Mouse (Mus musculus) hindbrain, embryonic 11.5 days (tissue): ENCODE results near the gene Gm10100. TPM values are rescaled to one million over a fixed set of nuclear protein-coding genes. Genes with fewer than 3 reads are reported as not detected.
"Not testable (repeated sequence)": the region's sequence is repeated elsewhere in the genome, so short reads cannot be mapped to it uniquely, and the experiment has no call there.

Experiments
- ATAC-seq: fragments of 200-750 bp; cut with Nextera tagmentation; 2 replicates; pipeline ENCODE4 v1.8.0; 2017; ENCODE audit warnings: mild to moderate bottlenecking, moderate TSS enrichment, moderate library complexity; ENCODE audit not compliant: low FRiP score
- DNase-seq: peaks from one replicate; pipeline ENCODE4 v3.0.0-alpha.2; 2015; ENCODE audit warnings: low spot score
- H3K27ac ChIP-seq: fragments of 300-500 bp; sonication (generic); 2 replicates; pipeline ENCODE4 v1.5.1; 2014; ENCODE audit warnings: mild to moderate bottlenecking, low read depth, low read length
- H3K27me3 ChIP-seq: fragments of 300-500 bp; sonication (generic); 2 replicates; pipeline ENCODE4 v1.6.1; 2014; ENCODE audit warnings: mild to moderate bottlenecking, low read length, moderate library complexity, mixed read lengths; ENCODE audit not compliant: control insufficient read depth, insufficient read depth
- H3K36me3 ChIP-seq: fragments of 300-500 bp; sonication (generic); 2 replicates; pipeline ENCODE4 v1.6.1; 2014; ENCODE audit warnings: mild to moderate bottlenecking, low read length, moderate library complexity, mixed read lengths; ENCODE audit not compliant: control insufficient read depth, insufficient read depth
- H3K4me1 ChIP-seq: fragments of 300-500 bp; sonication (generic); replicated peaks from 2 replicates; pipeline ENCODE4 v1.6.1; 2014; ENCODE audit warnings: low read length, mixed read lengths; ENCODE audit not compliant: control insufficient read depth, insufficient read depth
- H3K4me2 ChIP-seq: fragments of 300-500 bp; sonication (generic); replicated peaks from 2 replicates; pipeline ENCODE4 v1.6.1; 2014; ENCODE audit warnings: mild to moderate bottlenecking, low read depth, low read length
- H3K4me3 ChIP-seq: fragments of 300-500 bp; sonication (generic); 2 replicates; pipeline ENCODE4 v1.5.1; 2014; ENCODE audit warnings: low read depth, low read length
- H3K9ac ChIP-seq: fragments of 300-500 bp; sonication (generic); 2 replicates; pipeline ENCODE4 v1.6.1; 2014; ENCODE audit warnings: low read depth, low read length
- H3K9me3 ChIP-seq: fragments of 300-500 bp; sonication (generic); 2 replicates; pipeline ENCODE4 v1.6.1; 2016; ENCODE audit warnings: low read length; ENCODE audit not compliant: control insufficient read depth
- WGBS: fragments of 180-500 bp; shearing (Covaris S2); extraction: QIAGEN DNeasy Blood & Tissue Kit; methylation state at CpG from one replicate; pipeline ENCODE4 v1.1.7; 2014; 5-methylcytosine and 5-hydroxymethylcytosine counted together
- polyA plus RNA-seq: library from polyadenylated mRNA; unstranded; fragments of >200 nt; fragmentation: Nextera tagmentation; extraction: Ambion mirVana; gene quantifications from 2 replicates; pipeline ENCODE4 v1.2.1, GENCODE M21; 2014

Gm10100 gene
- polyA plus RNA-seq, result not detected in 2 replicates

GRCm38 (mm10) chr10:77726186-77726585, at the start of gene Gm10100:
Gm10100 (plus strand) TSS chr10:77726486.
- Histone ChIP-seq H3K4me2 (no peak within 1 kb of the TSS), H3K4me1 (no peaks in the 10 kb centered on the region), H3K36me3 (no peaks in the 10 kb centered on the region), H3K9me3 (no peaks in the 10 kb centered on the region), H3K27ac (no peak within 1 kb of the TSS), H3K9ac (no peak within 1 kb of the TSS), H3K27me3 (no peaks in the 10 kb centered on the region), H3K4me3 (no peak within 1 kb of the TSS)
- no peak for ATAC-seq
- 40% methylated on average over 3 of the region's 3 CpGs for WGBS
- DNase-seq, result no peak

GRCm38 (mm10) chr10:77677562-77677961, 48.7 kb upstream of the Gm10100 start:
- Histone ChIP-seq H3K27me3 (peaks cover 20% of the 10 kb centered on the region), H3K4me1 (no peaks in the 10 kb centered on the region; the same call in 1 of the 2 replicates)
- 0% methylated on average over 35 of the region's 35 CpGs for WGBS

GRCm38 (mm10) chr10:77682994-77683393, 43.3 kb upstream of the Gm10100 start:
- Histone ChIP-seq H3K9me3 (no peaks in the 10 kb centered on the region), H3K36me3 (no peaks in the 10 kb centered on the region), H3K27me3 (peaks cover 25% of the 10 kb centered on the region), H3K4me2 (no peak overlapping the region), H3K9ac (no peak overlapping the region), H3K4me3 (no peak overlapping the region), H3K4me1 (no peaks in the 10 kb centered on the region), H3K27ac (no peak overlapping the region)
- DNase-seq (no peak), ATAC-seq (no peak)
- WGBS, result 75% methylated on average over 7 of the region's 7 CpGs

More at GRCm38 (mm10) chr10:77677562-77677961, 48.7 kb upstream of the Gm10100 start:
- Histone ChIP-seq H3K9me3 (no peaks in the 10 kb centered on the region), H3K36me3 (no peaks in the 10 kb centered on the region), H3K4me3 (peak overlapping the region; percentile 28), H3K4me2 (peak overlapping the region; percentile 56), H3K27ac (no peak overlapping the region), H3K9ac (no peak overlapping the region)
- ATAC-seq (peak; percentile 17; the same call in 1 of the 2 replicates), DNase-seq (peak; percentile 48)

GRCm38 (mm10) chr10:77684181-77684580, 42.1 kb upstream of the Gm10100 start:
- 44% methylated on average over 8 of the region's 8 CpGs for WGBS
- Histone ChIP-seq H3K4me1 (no peaks in the 10 kb centered on the region), H3K9me3 (no peaks in the 10 kb centered on the region), H3K9ac (no peak overlapping the region), H3K4me2 (no peak overlapping the region), H3K27me3 (peaks cover 17% of the 10 kb centered on the region), H3K27ac (no peak overlapping the region), H3K4me3 (no peak overlapping the region), H3K36me3 (no peaks in the 10 kb centered on the region)
- ATAC-seq, result no peak
- DNase-seq, result no peak

GRCm38 (mm10) chr10:77685895-77686664, 40.2 kb upstream of the Gm10100 start, which contains the start of gene Tspear:
Tspear (plus strand) TSS chr10:77686569.
- peak; percentile 5 for DNase-seq
- H3K27me3 ChIP-seq, result peaks cover 17% of the 10 kb centered on the region
- H3K9me3 ChIP-seq, result no peaks in the 10 kb centered on the region
- 5% methylated on average over 22 of the region's 22 CpGs for WGBS
- H3K36me3 ChIP-seq, result no peaks in the 10 kb centered on the region
- H3K4me3 ChIP-seq, result no peak within 1 kb of the TSS
- no peaks in the 10 kb centered on the region for H3K4me1 ChIP-seq
- no peak for ATAC-seq
- H3K9ac ChIP-seq, result no peak within 1 kb of the TSS
- no peak within 1 kb of the TSS for H3K27ac ChIP-seq
- no peak within 1 kb of the TSS for H3K4me2 ChIP-seq

- no peak overlapping the region for H3K4me2 ChIP-seq
- ATAC-seq, result no peak
- H3K4me3 ChIP-seq, result no peak overlapping the region
- no peak for DNase-seq
- no peaks in the 10 kb centered on the region for H3K9me3 ChIP-seq
- H3K36me3 ChIP-seq, result no peaks in the 10 kb centered on the region
- no peaks in the 10 kb centered on the region for H3K4me1 ChIP-seq
- H3K9ac ChIP-seq, result no peak overlapping the region
- WGBS, result 22% methylated on average over 10 of the region's 10 CpGs
- H3K27ac ChIP-seq, result no peak overlapping the region
- peaks cover 17% of the 10 kb centered on the region for H3K27me3 ChIP-seq
Measured at GRCm38 (mm10) chr10:77687021-77687420, 39.3 kb upstream of the Gm10100 start.

GRCm38 (mm10) chr10:77690356-77690807, 35.9 kb upstream of the Gm10100 start, which contains the start of gene Gm19402:
Gm19402 (minus strand) TSS chr10:77690757.
- not testable (repeated sequence) for H3K4me2 ChIP-seq, H3K4me1 ChIP-seq, H3K36me3 ChIP-seq, H3K9me3 ChIP-seq, H3K27ac ChIP-seq, H3K9ac ChIP-seq, ATAC-seq, H3K4me3 ChIP-seq
- 72% methylated on average over 3 of the region's 3 CpGs for WGBS
- peak; percentile 10 for DNase-seq
- H3K27me3 ChIP-seq, result peaks cover 16% of the 10 kb centered on the region

GRCm38 (mm10) chr10:77697133-77697532, 29.2 kb upstream of the Gm10100 start, which contains the start of gene Gm9508:
Gm9508 (minus strand) TSS chr10:77697233.
- no peaks in the 10 kb centered on the region; the same call in 1 of the 2 replicates for H3K27me3 ChIP-seq
- no peak within 1 kb of the TSS for H3K4me3 ChIP-seq
- H3K27ac ChIP-seq, result no peak within 1 kb of the TSS
- no peaks in the 10 kb centered on the region for H3K9me3 ChIP-seq
- no peaks in the 10 kb centered on the region for H3K4me1 ChIP-seq
- no peak within 1 kb of the TSS for H3K9ac ChIP-seq
- H3K36me3 ChIP-seq, result no peaks in the 10 kb centered on the region
- H3K4me2 ChIP-seq, result no peak within 1 kb of the TSS
- DNase-seq (no peak), ATAC-seq (no peak)
- WGBS, result 42% methylated on average over 4 of the region's 4 CpGs

- H3K9ac ChIP-seq, result no peak within 1 kb of the TSS
- H3K4me1 ChIP-seq, result no peaks in the 10 kb centered on the region
- ATAC-seq (no peak), DNase-seq (no peak)
- H3K27me3 ChIP-seq, result no peaks in the 10 kb centered on the region
- no peak within 1 kb of the TSS for H3K27ac ChIP-seq
- H3K36me3 ChIP-seq, result no peaks in the 10 kb centered on the region
- H3K9me3 ChIP-seq, result no peaks in the 10 kb centered on the region; the same call in 1 of the 2 replicates
- 100% methylated on average over 1 of the region's 1 CpGs for WGBS
- no peak within 1 kb of the TSS for H3K4me2 ChIP-seq
- H3K4me3 ChIP-seq, result no peak within 1 kb of the TSS
Measured at GRCm38 (mm10) chr10:77706326-77706725, 20.0 kb upstream of the Gm10100 start, which contains the start of gene Gm10272. Gm10272 (plus strand) TSS chr10:77706626.
